Mouse (Mus musculus) midbrain, postnatal 0 days (tissue): ENCODE measurements at regions not wholly inside any gene's neighbourhood (a gene's known extent, or its start where the extent isn't known, plus 50 kb on each side); places are given as distances from the start of the nearest gene placed in this dataset.

ENCODE experiments used
- ATAC-seq: fragments of 200-750 bp; cut with Nextera tagmentation; 2 replicates; pipeline ENCODE4 v1.8.0; 2017; ENCODE audit warnings: moderate number of reproducible peaks, mild to moderate bottlenecking, moderate TSS enrichment, moderate library complexity; ENCODE audit not compliant: low FRiP score
- DNase-seq: peaks from one replicate; pipeline ENCODE4 v3.0.0-alpha.2; 2015; ENCODE audit warnings: low spot score
- H3K27ac ChIP-seq: fragments of 300-500 bp; sonication (generic); 2 replicates; pipeline ENCODE4 v1.5.1; 2014; ENCODE audit warnings: low read depth, mild to moderate bottlenecking, low read length, mixed read lengths
- H3K27me3 ChIP-seq: fragments of 300-500 bp; sonication (generic); 2 replicates; pipeline ENCODE4 v1.6.1; 2014; ENCODE audit warnings: low read length, control low read depth, mixed read lengths; ENCODE audit not compliant: insufficient read depth
- H3K36me3 ChIP-seq: fragments of 300-500 bp; sonication (generic); 2 replicates; pipeline ENCODE4 v1.6.1; 2014; ENCODE audit warnings: low read length, control low read depth, mixed read lengths; ENCODE audit not compliant: insufficient read depth
- H3K4me1 ChIP-seq: fragments of 300-500 bp; sonication (generic); 2 replicates; pipeline ENCODE4 v1.6.1; 2014; ENCODE audit warnings: mild to moderate bottlenecking, control low read depth, antibody characterized with exemption, low read length, mixed read lengths; ENCODE audit not compliant: insufficient read depth
- H3K4me2 ChIP-seq: fragments of 300-500 bp; sonication (generic); 2 replicates; pipeline ENCODE4 v1.6.1; 2014; ENCODE audit warnings: low read depth, mild to moderate bottlenecking, low read length, mixed read lengths; ENCODE audit not compliant: poor library complexity, severe bottlenecking
- H3K4me3 ChIP-seq: fragments of 300-500 bp; sonication (generic); 2 replicates; pipeline ENCODE4 v1.5.1; 2014; ENCODE audit warnings: low read depth, mild to moderate bottlenecking, low read length, moderate library complexity
- H3K9ac ChIP-seq: fragments of 300-500 bp; sonication (generic); replicated peaks from 2 replicates; pipeline ENCODE4 v1.6.1; 2014; ENCODE audit warnings: mild to moderate bottlenecking, low read length, moderate library complexity, mixed read lengths; ENCODE audit not compliant: poor library complexity, severe bottlenecking
- H3K9me3 ChIP-seq: fragments of 300-500 bp; sonication (generic); 2 replicates; pipeline ENCODE4 v1.6.1; 2016; ENCODE audit warnings: low read length, control low read depth
- CTCF ChIP-seq: IDR thresholded peaks from 2 replicates; pipeline ENCODE4 v1.5.1; 2016; ENCODE audit warnings: antibody characterized with exemption, mild to moderate bottlenecking
- WGBS: fragments of 180-500 bp; shearing (Covaris S2); extraction: QIAGEN DNeasy Blood & Tissue Kit; methylation state at CpG from one replicate; pipeline ENCODE4 v1.1.7; 2014; 5-methylcytosine and 5-hydroxymethylcytosine counted together

DNA sequence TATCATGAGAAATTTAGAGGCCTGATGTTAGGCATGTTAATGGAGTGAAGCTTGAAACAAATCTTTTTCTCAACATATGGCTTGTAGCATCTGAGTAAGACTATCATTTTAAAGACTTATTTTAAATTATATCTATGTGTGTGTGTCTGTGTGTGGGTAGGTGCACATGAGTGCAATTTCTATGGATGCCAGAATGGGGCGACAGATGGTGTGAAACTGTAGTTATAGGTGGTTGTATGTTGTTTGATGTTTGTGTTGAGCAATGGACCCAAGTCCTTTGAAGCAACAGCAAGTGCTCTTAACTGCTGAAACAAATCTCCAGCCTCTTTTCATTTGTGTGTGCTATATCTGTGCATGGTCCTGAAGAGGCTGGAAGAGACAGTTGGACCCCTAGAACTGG lies 801.1 kb upstream of the Tmem132c start:
- Histone ChIP-seq H3K36me3 (no peaks in the 10 kb centered on the region), H3K27ac (no peak overlapping the region), H3K4me2 (no peak overlapping the region), H3K4me1 (no peaks in the 10 kb centered on the region), H3K9me3 (no peaks in the 10 kb centered on the region), H3K4me3 (no peak overlapping the region), H3K27me3 (no peaks in the 10 kb centered on the region), H3K9ac (no peak overlapping the region)
- DNase-seq, result no peak
- TF ChIP-seq CTCF, result no peak
- 83% methylated on average over 1 of the region's 1 CpGs for WGBS
- ATAC-seq, result no peak

DNA sequence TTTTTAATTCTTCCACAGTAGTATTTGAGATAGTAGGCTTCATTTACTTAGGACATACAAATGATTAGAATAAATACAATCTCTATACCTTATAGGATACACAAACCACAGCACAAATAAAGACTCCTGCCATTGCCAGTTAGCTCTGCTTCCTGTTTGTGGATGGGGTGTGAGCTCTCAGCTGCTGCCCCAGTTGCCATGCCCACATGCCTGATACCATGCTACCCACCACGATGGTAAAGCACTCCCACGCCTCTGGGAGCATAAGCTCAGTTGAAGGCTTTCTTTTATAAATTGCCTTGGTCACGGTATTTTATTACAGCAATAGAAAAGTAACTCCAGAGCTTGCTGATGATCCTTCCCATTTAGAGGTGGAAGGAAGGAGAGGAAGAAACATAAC lies 765.8 kb upstream of the Tmem132c start:
- H3K4me3 ChIP-seq, result no peak overlapping the region
- no peaks in the 10 kb centered on the region for H3K36me3 ChIP-seq
- 30% methylated on average over 3 of the region's 3 CpGs for WGBS
- H3K9me3 ChIP-seq, result no peaks in the 10 kb centered on the region
- H3K27me3 ChIP-seq, result no peaks in the 10 kb centered on the region
- no peak overlapping the region for H3K4me2 ChIP-seq
- DNase-seq, result no peak
- no peak overlapping the region for H3K9ac ChIP-seq
- no peak for TF ChIP-seq CTCF
- H3K27ac ChIP-seq, result no peak overlapping the region
- H3K4me1 ChIP-seq, result no peaks in the 10 kb centered on the region
- ATAC-seq, result no peak

DNA sequence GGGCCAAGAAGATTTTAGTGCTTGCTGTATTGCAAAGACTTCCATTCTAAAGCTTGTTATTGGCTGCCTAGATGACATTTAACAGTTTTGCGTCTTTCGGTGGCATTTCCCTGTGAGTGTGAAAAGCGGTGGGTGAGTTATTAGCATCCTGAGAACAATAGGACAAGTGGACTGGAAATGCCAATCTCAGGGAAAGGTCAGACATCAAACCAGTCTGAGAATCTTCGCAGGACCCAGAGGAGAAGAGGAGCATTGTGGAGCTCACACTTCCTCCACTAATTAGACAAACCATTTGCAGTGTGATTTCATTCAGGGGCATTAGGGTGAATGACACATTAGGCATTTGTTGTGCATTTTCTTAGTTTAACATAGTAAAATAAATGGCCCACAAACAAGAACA lies 719.5 kb upstream of the Tmem132c start:
- no peak for ATAC-seq
- H3K9me3 ChIP-seq, result no peaks in the 10 kb centered on the region
- no peak overlapping the region for H3K9ac ChIP-seq
- H3K27me3 ChIP-seq, result no peaks in the 10 kb centered on the region
- no peak overlapping the region for H3K4me2 ChIP-seq
- H3K4me1 ChIP-seq, result no peaks in the 10 kb centered on the region
- TF ChIP-seq CTCF, result no peak
- H3K4me3 ChIP-seq, result no peak overlapping the region
- WGBS, result 41% methylated on average over 4 of the region's 4 CpGs
- no peak overlapping the region for H3K27ac ChIP-seq
- H3K36me3 ChIP-seq, result no peaks in the 10 kb centered on the region
- DNase-seq, result no peak

DNA sequence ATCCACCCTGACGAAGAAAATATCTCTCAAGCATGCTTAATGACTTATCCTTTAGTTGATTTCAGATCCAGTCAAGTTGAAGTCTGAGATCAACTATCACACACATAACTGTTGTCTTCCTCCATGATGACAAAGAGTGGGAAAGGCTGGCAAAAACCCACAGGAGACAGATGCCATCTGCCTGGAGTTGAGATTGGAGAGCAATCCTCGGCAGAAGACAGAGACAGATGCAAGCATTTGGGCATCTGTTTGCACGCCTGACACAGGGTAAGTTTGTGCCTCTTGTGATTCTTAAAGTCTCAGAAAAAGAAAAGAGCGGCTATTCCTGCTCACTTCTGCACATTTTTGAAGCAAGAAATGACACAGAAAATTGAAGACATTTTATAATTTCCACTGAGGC lies 715.7 kb upstream of the Tmem132c start:
- Histone ChIP-seq H3K27ac (no peak overlapping the region), H3K27me3 (no peaks in the 10 kb centered on the region), H3K36me3 (no peaks in the 10 kb centered on the region), H3K9me3 (no peaks in the 10 kb centered on the region), H3K4me1 (no peaks in the 10 kb centered on the region), H3K9ac (no peak overlapping the region), H3K4me3 (no peak overlapping the region), H3K4me2 (no peak overlapping the region)
- TF ChIP-seq CTCF, result no peak
- ATAC-seq (no peak), DNase-seq (no peak)
- 89% methylated on average over 4 of the region's 4 CpGs for WGBS

DNA sequence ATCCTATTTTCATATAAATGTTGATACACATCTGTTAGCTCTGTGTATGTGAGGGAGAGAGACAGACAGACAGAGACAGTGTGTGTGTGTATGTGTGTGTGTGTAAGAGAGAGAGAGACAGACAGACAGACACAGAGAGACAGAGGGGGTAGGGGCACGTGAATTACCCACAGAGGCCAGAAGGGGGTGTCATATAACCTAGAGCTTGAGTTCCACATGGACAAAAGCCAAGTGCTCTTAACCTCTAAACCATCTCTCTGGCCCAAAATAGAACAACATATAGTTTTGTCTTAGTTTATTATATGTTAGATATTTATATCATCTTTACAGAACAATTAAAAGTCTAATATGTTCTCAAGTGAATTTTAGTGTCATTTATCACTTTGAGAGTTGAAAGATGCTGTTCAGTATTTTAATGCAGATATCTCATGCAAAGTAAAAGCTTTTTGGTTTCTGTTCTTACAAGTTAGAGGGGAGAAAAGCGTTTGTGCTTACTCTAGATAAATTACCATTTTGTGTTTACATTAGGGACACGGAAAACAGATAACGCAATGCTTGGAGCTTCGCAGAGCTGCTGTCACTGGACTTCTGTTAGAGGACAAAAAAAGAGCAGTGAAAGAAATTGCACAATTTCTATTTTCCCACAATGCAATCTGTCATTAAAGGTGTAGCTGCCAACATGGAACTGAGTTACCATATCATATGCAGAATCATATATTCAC lies 710.6 kb upstream of the Tmem132c start:
- no peak for DNase-seq

DNA sequence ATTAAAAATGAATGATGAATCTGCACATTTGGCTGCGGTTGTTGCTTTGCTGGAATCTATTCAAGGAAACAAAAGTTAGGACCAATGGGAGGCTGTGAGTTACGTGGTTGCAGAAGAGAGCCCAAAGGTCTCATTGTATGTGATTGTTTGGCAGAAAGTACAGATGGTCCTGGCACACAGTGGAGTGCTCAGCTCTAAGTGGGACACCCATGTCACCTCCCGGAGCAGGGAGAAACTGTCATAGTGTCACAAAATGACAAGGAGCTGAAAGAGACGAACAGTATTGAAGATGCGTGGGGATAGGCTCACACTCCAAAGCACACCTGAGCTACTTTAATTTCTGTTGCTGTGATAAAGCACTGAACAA lies 710.1 kb upstream of the Tmem132c start:
- no peaks in the 10 kb centered on the region for H3K4me1 ChIP-seq
- WGBS, result 84% methylated on average over 5 of the region's 5 CpGs
- no peak overlapping the region for H3K4me2 ChIP-seq
- no peak overlapping the region for H3K27ac ChIP-seq
- no peaks in the 10 kb centered on the region for H3K27me3 ChIP-seq
- no peak for TF ChIP-seq CTCF
- H3K9ac ChIP-seq, result no peak overlapping the region
- DNase-seq, result no peak
- ATAC-seq, result no peak
- H3K4me3 ChIP-seq, result no peak overlapping the region
- no peaks in the 10 kb centered on the region for H3K9me3 ChIP-seq
- no peaks in the 10 kb centered on the region for H3K36me3 ChIP-seq

More for the DNA sequence above, 710.6 kb upstream of the Tmem132c start:
- no peak overlapping the region for H3K4me2 ChIP-seq
- H3K9me3 ChIP-seq, result no peaks in the 10 kb centered on the region
- TF ChIP-seq CTCF, result no peak; the same call in 1 of the 2 replicates
- no peak overlapping the region for H3K4me3 ChIP-seq
- no peak overlapping the region for H3K9ac ChIP-seq
- no peaks in the 10 kb centered on the region for H3K36me3 ChIP-seq
- whole genome bisulfite sequencing, result 66% methylated on average over 5 of the region's 5 CpGs
- no peak overlapping the region for H3K27ac ChIP-seq
- no peaks in the 10 kb centered on the region for H3K27me3 ChIP-seq
- ATAC-seq, result no peak
- H3K4me1 ChIP-seq, result no peaks in the 10 kb centered on the region
